8 mouse cellular contexts compared by ENCODE assay signal in genomic region chr9:47529182-47529581, GRCm38 (mm10). TPM values are rescaled to one million over a fixed set of nuclear protein-coding genes. Genes with fewer than 3 reads are reported as not detected.
A peak's percentile ranks its signal among the peaks of the same experiment; 100 is the strongest.
DNase-seq lines count a peak whose midpoint lies in the region; ATAC-seq and TF ChIP-seq lines count a peak whose summit lies in the region.

No protein-coding gene starts in this region.

- WGBS in liver, embryonic 12.5 days (ENCODE audit: insufficient replicate concordance): 4% methylated on average over 11 of the region's 11 CpGs

- peak; percentile 39 for DNase-seq in cerebellum, adult 9-10 months
- DNase-seq in cerebellum, adult 9-11 months: no peak
- no peak for DNase-seq in testis, postnatal 10 days (ENCODE audit: low spot score)
- no peak for DNase-seq in adrenal gland, postnatal 36 days
- no peak for DNase-seq in left cerebral cortex, postnatal 4 days
- DNase-seq in spleen, adult 18-20 months: no peak

- no peaks in the 10 kb centered on the region for H3K9me3 ChIP-seq in liver, embryonic 12.5 days (replicated peaks)

- H3K27ac ChIP-seq in testis, adult 2 months (ENCODE audit: control insufficient read depth, insufficient read depth, low read depth, low read length): peak overlapping the region; percentile 96
- no peak overlapping the region for H3K27ac ChIP-seq in liver, embryonic 12.5 days

- intact Hi-C loops in left cerebral cortex, postnatal 4 days (cut with DNase I): no loop called here

- peak overlapping the region; percentile 75 for H3K4me2 ChIP-seq in liver, embryonic 12.5 days

- no peaks in the 10 kb centered on the region for H3K27me3 ChIP-seq in testis, adult 2 months (ENCODE audit: control insufficient read depth, insufficient read depth, low read length)
- H3K27me3 ChIP-seq in liver, embryonic 12.5 days (replicated peaks): peaks cover 68% of the 10 kb centered on the region

- no peak for ATAC-seq in liver, embryonic 12.5 days

- peak overlapping the region; percentile 98 for H3K4me3 ChIP-seq in testis, adult 2 months (ENCODE audit: control insufficient read depth, low read depth, low read length)
- peak overlapping the region; percentile 58 for H3K4me3 ChIP-seq in liver, embryonic 12.5 days

- TF ChIP-seq POLR2A in testis, adult 2 months (IDR thresholded peaks at IDR 0.05; ENCODE audit: control insufficient read depth, low read depth, low read length): no peak

- no peaks in the 10 kb centered on the region for H3K36me3 ChIP-seq in testis, adult 2 months (ENCODE audit: control insufficient read depth, insufficient read depth, low read length)
- no peaks in the 10 kb centered on the region for H3K36me3 ChIP-seq in liver, embryonic 12.5 days

- peak overlapping the region; percentile 40; the same call in 1 of the 2 replicates for H3K9ac ChIP-seq in liver, embryonic 12.5 days

- H3K4me1 ChIP-seq in testis, adult 2 months (ENCODE audit: control insufficient read depth, insufficient read depth, low read length): peaks cover 34% of the 10 kb centered on the region
- H3K4me1 ChIP-seq in liver, embryonic 12.5 days: peaks cover 21% of the 10 kb centered on the region

- no peak for TF ChIP-seq CTCF in testis, adult 2 months (IDR thresholded peaks at IDR 0.05; ENCODE audit: control insufficient read depth, insufficient read depth, insufficient replicate concordance, low read depth, low read length)

RNA-seq across cellular contexts. Expression of gene Cadm1, which starts 0.8 kb away (rescaled TPM):
- polyA plus RNA-seq in testis, adult 2 months (2012; rRNA removed): 70.8 and 92.2 TPM in 2 replicates
- polyA plus RNA-seq in liver, embryonic 12.5 days (2016; fragmentation: Nextera tagmentation; extraction: Ambion mirVana): 10.1 and 10.4 TPM in 2 replicates
- 10 to 100 TPM; 31.6 to 38.0 TPM for total RNA-seq in adrenal gland, postnatal 36 days (2021)
- 100 to 1,000 TPM; 235 to 290 TPM for total RNA-seq in left cerebral cortex, postnatal 4 days (2021)

Comparison
In these comparisons a context has a peak if more than half of its experiments do, and no peak if none do; other contexts are left out.
1. RNA of gene Cadm1, which starts 0.8 kb away (total RNA-seq): 235 to 290 TPM in left cerebral cortex, postnatal 4 days; 31.6 to 38.0 TPM in adrenal gland, postnatal 36 days; every median in the first group is over 4 times any median in the second.